Mouse (Mus musculus): ENCODE measurements at regions not wholly inside any gene's neighbourhood (a gene's known extent, or its start where the extent isn't known, plus 50 kb on each side); places are given as distances from the start of the nearest gene placed in this dataset.

DNA sequence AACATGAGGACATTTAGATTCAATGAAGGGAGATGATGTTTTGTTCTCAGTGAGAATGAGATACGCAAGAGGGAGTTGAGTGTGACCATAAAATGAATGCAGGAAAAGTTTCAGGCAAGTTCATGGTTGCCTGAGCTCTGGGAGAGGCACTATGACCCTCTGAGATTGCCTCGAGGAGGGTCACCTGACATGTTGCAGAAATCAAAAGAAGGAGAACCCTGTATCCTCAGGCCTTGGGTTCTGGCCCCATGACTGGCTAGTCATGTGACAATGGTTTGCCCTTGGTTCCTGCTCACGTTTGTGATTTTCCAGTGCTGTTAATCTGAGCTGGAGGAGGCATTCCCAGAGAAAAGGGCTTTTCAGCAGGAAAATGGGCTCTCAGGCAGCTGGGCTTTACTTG, 98.9 kb downstream of the Mab21l3 start:
- DNase-seq, result no peak

DNA sequence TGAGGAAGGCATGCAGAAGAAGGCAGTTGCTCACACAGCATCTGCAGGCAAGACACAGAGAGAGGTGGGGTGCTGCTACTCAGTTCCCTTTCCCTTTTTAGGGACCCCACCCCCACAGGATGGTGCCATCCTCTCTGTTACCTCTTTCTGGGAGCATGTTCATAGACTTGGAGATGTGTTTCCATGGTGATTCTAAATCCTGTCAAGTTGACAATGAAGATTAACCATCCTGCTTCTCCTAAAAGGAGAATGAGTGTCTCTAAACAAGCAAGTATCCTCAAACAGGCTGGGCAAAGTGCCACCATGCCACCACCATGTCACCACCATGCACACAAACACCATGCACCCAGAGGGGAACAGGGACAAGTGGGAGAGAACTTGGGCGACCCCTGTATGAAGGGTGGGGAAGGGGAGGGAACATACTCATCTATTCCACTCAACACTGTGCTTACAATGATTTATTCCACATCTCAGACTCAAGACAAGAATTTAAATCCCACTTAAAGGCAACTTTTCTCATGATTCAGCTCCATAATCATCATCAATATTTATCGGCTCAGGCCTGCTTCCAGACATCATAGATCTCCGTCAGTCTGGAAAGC, 99.6 kb downstream of the Mab21l3 start:
- no peak for DNase-seq

DNA sequence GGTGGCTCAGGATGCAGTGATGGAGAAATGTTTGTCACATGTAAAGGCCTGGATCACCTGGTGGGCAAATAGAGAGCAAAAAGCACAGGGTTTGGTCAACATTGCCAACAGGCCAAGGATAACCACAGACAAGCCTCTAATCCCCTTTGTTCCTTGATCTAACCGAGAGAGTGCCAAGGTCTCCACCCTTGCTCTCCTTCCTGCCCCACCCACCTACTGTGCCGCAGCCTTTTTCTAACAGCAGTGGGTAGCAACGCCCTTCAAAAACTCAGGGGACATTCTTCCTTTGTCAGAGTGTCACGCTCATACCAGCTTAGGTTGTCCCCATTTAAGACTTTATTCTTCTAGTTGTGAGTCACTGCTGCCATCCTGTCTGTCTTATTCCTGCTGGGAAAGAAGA, 100.6 kb downstream of the Mab21l3 start:
- peak; percentile 41 for DNase-seq

DNA sequence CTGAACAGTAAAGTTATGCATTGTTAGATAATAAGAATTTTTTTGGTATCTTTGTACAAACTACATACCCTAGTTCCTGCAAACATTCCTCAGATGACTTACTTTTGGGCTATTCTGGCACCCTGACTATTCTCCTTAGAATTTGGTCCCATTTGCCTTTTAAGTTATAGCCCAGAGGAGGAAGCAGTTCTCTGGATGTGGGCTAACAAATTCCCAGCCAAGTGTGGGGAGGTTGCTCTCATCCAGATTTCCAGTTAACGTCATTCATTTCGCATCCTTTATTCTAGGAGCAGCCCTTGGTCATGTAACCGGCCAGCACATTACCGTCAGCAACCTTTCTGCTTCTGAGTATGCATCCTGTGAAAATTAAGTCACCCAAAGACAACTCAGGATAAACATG, 107.9 kb downstream of the Mab21l3 start:
- no peak for DNase-seq

DNA sequence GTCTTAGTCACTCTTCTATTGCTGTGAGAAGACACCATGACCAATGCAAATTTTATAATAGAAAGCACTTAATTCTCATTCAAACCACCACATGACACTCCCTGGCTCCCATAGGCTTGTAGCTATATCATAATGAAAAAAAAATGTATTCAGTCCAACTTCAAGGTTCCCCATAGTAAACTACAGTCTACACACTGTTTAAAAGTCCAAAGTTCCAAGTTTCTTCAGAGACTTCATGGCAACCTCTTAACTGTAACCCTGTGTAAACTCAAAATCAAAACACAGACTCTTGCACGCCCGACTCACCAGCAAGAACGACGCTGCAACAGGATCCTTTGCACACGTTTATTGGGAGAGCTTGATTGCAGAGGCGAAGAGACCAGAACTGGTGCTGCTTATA, 111.6 kb downstream of the Mab21l3 start:
- no peak for DNase-seq

DNA sequence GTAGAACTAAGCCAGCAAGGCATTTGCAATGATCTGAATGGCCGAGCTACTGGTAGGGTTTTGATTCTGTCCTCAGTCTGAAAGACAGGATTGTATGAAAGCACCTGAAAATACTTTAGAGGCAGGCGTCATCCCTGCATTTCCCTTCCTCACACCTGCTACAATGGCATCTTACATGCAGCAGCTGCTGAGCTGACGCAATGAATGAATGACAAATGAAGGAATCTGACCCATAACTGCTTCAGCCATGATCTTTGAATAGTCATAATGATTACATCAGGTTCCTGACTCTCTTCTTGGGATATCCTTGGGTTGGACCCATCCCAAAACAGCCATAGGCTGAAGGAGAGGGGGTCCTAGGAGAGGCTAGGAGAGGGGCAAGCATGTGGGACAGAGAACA, 119.7 kb downstream of the Mab21l3 start:
- DNase-seq, result no peak

DNA sequence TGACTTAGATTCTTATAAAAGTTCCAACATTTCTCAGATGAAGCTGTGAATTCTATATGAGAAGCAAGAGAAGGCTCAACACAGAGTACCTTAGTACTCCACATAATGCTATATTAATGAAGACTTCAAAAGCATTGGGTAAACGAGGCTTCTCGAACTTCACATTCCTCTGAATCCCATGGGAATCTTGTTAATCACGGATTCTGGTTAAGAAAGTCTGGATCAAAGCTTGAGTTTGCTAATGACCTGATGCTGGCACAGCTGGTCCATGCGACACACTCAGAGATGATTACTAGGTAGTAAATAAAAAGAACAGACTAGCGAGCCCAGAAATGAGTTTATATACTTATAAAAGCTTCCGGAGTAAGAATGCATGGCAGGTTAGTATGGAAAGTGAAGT, 118.4 kb upstream of the Atp1a1 start:
- no peak for DNase-seq

DNA sequence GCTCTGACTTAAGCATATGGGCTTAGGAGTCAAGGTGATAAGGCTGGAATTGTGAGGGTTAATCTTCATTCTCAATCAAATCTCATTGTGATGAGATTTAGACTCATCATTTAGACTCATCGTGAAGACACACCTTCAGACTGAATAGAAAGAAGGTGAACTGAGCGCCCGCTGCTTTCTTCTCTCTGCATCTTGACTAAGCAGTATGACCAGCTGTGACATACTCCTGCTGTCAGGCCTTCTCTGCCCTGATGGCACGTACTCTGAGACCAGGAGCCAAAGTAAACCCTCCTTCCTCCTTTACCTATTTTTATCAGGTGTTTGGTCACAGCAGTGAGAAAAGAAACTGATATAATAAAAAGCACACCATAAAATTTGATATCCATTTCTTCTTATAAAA, 117.5 kb upstream of the Atp1a1 start:
- DNase-seq, result no peak

DNA sequence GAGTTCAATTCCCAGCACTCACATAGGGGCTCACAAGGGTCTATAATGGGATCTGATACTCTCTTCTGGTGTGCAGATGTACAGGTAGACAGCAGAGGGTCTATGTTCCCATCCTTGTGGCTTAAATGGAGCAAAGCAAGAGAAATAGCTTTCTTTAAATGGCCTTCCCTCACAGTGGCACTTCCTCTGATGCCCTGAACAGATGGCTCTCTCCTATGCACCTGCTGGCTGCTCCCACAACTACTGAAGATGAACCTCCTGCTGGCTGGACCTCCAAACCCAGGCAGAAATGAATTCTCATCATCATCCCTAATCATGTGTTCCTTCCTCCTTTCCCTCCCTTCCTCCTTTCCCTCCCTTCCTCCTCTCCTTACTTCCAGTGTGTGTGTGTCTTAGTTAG, 110.9 kb upstream of the Atp1a1 start:
- DNase-seq, result no peak

DNA sequence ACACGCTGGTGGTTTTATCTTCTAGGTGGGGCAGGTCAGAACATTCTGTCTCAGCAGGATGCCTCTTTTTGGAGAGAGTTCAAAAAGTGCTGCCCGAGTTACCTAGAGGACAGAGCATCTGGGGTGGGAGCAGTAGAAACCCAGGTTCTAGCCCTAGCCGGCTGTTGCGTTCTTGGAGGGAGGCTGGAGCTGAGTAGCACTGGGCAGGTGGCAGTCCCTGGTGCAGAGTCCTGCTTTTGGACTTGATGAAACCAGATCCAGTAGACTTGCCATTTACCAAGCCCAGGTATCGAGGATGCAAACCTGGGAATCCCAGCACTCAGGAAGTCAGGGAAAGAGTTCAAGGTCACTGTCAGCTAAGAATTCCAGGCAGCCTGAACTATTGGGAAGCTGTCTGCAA, 110.3 kb upstream of the Atp1a1 start:
- DNase-seq, result no peak

DNA sequence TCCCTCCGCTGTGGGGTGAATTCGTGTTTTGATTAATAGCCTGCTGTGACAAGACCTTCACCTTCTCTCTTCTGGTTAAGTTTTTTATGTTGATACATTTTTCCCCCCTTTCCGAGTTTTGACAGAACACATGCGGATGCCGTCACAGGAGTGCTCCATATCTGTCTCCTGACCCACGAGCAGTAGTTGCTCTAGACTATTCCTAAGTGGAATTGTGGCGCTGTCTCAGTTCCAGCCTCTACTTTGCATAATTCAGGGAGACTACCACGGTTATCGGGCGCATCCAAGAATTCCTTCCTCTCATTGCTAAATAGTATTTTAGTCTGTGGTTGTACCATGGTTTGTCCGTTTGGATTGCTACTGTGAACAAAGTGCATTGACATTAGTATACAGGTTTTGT, 109.2 kb upstream of the Atp1a1 start:
- no peak for DNase-seq

DNA sequence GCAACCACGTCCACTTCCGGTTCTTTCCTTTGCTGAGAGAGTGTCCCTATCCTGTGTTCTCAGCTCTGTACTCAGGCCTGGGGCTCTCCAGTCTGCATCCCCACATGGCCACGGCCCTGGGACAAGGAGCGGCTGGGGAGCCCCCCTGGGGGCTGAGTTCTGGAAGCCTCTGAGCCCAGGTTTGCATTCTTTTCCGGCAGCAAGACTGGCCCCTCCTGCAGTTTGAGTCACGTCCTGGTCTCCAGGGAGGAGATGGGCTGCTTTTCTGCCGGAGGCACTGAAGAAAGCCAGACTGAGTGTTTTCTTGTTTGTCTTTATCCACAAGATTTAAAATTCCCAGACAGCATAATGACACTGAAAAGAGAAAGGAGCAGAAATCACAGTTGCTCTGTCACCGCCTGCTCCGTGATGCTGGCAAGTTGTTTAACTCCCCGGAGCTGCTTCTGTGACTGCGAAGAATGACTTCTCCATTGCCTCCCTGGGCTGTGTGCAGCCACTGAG, 108.7 kb upstream of the Atp1a1 start:
- no peak for DNase-seq

DNA sequence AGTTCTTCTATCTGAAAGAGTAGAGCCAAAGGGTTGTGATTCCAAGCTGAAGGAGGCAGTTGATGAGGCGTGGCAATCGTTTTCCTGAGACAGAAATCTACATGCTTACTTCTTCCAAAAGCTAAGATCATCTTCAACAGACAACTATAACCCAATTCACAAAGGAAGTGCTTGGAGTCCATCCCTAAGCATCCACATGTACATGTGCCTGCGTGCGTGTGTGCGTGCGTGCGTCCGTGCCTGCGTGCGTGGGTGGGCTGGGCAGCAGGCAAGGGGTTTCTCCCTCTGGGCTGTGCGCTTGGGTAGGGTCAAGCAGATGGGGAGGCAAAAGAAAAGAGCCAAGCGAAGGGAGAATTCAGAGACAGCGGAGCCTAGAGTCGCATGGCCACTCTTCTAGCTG, 108.2 kb upstream of the Atp1a1 start:
- DNase-seq, result no peak

DNA sequence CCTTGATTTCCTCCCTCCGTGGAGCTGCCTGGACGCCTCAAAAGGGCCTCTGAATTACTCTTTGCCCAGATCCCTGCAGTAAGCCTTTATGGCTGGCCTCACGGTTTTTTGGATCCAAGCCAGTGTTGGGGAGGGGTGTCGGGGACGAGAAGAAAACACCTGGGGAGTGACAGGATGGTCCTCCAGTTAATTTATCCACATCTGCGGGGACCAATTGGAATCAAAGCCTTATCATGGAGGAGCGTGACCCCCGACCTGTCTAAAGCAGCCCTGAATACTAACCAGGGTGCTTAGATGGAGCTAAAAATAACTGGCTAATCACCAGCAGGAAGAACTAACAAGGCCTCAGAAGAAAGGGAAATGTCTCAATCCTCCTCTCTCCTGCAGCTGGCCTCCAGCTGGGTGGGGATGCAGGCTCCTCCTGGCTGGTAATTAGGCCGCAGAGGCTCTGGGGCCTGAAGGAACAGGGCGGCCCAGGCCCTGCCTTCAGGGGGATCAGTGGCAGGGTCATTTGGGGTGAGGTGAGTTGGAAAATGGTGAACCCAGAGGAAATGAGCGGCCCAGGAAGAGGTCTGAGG, 107.2 kb upstream of the Atp1a1 start:
- DNase-seq, result no peak

DNA sequence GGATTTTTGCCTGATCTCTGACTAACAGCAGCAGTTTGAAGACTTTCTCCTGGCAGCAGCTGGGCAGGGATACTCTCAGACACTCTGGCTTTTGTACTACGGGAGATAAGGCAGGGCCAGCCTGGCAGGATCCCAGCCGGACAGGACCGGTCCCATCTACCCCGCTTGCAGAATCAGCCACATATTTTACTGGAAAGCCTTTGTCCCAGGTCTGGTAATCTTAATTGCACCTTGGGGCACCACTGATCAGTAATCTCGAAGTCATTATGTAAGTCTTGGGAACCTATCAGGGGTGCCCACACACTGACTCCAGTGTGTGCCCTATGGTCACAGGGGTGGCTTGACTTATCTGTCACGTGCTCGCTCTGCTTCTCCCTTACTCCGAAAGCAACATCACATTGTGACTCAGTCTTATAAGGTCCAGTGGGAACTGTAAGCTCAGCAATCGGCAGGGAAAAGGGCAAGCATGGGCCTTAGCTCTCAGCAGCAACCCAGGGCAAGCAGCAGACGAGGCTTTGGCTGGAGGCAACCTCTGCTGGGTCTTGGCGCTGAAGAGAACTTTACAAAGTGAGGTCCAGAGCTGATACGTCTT, 105.0 kb upstream of the Atp1a1 start:
- no peak for DNase-seq

DNA sequence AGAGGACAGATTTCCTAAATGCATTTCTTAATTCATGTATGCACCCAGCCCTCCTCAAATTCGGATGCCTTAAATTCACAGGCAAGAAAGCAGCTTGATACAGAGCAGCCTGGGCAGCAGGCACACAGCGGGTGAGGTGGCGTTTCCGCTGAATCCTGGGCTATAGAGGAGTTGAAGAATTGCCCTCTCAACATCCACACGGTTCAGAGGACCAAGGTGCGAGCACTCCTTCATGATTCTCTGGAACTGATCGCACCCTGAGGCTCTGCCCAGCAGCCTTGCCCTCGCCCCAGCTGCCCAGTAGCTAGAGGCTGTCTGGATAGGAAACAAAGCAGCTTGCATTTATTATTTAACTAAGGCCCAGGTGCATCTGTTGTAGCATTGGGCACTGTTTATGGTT, 104.3 kb upstream of the Atp1a1 start:
- no peak for DNase-seq

DNA sequence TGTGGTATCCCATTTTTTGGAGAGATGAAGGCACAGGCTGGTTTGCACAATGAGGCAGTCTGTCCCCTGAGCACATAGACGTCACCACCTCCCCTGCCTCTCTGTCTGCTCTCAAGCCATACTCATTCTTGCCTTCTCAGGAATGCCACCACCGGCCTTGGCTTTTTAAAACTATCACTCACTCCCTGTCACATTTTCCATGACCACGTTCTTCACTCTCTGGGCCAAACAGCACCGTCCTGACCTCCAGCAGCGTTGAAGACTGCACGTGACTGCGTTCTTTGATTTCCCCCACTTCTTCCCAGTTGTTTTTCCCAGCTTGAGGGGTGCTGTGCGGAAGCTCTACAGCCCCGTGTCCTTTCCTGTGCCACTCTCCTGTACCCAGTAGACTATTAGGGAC, 100.4 kb upstream of the Atp1a1 start:
- DNase-seq, result no peak

DNA sequence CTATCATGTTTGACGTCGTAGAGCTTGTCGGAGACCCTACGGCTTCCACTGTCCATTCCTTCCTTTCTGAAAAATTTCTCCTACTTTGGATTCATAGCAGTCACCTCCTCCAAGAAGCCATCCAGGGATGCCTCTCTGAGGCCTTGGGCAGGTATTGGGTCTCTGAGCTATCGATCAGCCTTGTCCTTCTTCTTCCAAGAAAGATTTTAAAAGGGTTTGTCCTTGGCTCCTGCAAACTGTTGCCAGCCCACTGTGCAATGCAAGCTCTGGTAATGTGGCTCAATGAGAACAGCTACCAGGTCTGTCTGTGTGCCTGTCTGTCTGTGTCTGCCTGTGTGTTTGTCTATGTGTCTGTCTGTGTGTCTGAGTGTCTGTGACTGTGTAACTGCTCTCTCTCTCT, 99.8 kb upstream of the Atp1a1 start:
- no peak for DNase-seq

DNA sequence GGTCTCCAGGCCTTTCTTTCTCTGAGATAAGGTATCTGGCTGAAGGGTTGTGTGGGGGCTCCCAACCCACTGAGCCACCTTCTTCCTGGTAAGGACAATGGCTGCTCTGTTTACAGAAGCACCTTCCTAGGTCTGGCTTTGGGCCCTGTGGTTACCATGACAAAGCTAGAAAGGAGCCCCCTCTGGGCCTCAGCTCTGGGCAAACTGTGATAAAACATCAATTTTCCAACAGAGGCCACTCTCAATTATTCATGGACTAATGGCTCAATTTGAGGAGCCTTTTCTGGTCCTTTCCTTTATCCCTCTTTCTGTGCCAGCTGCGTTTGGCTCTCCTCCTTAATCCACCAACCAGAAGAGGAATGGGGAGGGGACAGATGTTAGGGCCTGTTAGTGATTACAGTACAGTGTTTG, 97.3 kb upstream of the Atp1a1 start:
- DNase-seq, result no peak

DNA sequence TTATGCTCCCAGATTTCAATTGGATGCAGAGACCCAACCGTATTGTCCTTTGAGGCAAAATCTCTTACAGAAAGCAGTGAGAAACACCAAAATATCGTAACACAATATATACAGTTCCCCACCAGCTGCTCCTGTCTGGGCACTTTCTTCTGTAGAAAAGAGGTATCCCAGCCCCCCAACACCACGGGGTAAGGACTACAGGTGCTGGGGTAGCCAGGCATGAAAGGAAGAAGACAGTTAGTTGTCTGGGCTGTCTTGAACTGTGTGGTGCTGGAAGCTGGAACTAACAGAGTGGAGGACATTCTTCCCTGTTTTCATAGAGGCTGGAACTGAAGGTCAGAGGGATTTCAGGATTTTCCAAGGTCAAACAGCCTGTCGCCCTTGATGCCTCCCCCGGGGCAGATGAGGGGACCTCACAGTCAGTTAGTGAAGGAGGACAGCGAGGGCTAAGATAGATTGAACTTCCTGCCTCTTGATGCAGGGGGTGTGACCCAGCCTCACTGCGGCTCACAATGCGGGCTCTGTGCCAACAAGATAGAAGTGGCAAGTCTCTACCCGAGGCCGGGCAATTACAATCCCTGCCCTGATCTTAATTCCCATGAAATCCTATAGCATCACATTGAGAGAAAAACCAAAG, 96.6 kb upstream of the Atp1a1 start:
- peak; percentile 76 for DNase-seq

DNA sequence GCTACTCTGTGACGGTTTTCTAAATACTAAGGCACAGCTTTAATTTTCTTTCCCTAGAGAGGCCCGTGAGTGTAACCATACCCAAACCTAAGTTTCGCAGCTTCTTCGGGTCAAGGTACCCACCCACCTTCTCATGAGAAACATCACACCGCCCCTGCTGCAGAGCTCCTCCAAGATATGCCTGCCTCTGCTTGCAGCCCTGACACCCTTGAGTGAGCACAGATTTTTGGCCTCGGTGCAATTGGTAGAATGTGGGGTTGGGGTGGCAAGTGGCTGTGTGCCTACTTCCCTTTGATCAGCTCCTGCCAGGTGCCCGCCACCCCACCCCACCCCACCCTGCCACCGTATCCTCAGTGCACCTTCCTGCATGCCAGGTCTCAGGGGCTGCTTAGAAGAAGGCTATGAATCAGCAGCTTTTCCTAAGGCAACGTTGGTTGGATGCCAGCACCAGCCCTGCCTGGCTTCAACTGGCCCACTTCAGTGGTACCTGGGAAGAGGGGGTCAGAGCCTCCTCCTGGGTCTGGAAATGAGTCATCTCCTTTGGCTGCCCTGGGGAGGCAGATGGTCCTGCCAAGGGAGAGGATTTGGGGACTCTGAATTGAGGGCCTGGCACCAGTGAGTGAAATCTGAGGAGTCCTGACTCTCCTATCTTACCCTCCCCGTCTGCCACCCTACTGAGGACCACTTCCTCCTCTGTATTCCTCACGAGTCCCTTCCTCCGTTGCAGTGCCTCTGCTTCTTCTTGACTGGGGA, 95.6 kb upstream of the Atp1a1 start:
- DNase-seq, result peak; percentile 36

DNA sequence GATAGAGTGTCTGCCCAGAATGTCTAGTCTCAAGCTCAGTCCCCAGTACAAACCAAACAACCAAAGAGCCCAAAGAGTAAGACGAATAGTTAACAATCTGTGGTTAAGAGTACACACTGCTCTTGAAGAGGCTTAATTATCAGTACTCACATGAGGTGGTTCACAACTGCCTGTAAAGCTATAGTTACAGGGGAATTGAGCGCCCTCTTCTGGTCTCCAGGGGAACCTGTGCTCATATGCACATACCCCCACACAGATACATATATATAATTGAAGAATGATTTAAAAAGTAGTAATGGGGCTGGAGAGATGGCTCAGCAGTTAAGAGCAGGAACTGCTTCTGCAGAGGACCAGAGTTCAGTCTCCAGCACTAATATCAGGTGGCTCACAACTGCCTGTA, 92.3 kb upstream of the Atp1a1 start:
- no peak for DNase-seq

DNA sequence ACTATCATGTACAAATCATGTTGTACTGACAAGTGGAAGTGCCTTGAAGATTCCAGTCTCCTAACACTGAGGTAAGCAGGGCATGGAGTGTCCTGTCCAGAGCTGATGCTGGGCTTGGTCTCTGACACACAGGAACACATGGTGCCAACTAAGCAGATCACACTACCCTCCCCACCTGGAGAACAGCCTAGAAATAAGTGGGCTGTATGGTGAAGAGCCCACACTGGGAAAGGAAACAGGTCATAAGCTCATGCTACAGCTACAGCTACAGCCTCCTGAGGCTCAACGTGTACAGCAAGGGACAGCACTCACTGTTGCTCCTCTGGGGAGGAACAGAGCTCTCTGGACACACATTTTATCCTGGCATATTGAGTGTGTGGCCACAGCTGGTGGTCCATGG, 89.8 kb upstream of the Atp1a1 start:
- DNase-seq, result no peak
